Mouse (Mus musculus) myocyte (in vitro differentiated cells): Measurements from ENCODE around the gene Pp2d1.

ENCODE experiments used
- CEBPB ChIP-seq: IDR thresholded peaks from 2 replicates; pipeline ENCODE4 v1.6.1; 2011; ENCODE audit warnings: mild to moderate bottlenecking, moderate library complexity; ENCODE audit not compliant: poor library complexity, insufficient read depth, severe bottlenecking
- E2F4 ChIP-seq: IDR thresholded peaks from one replicate; pipeline ENCODE4 v1.6.1; 2011; ENCODE audit warnings: mild to moderate bottlenecking, control low read depth, moderate library complexity; ENCODE audit not compliant: insufficient read depth
- MAX ChIP-seq: IDR thresholded peaks from one replicate; pipeline ENCODE4 v1.6.1; 2011; ENCODE audit warnings: low read depth, mild to moderate bottlenecking, control low read depth
- MYOD1 ChIP-seq, 3 experiments: IDR thresholded peaks; one replicate each; pipeline ENCODE4 v1.6.1; 2011; ENCODE audit warnings: control low read depth in 2 of 3, low read depth in 2 of 3, mild to moderate bottlenecking in 2 of 3, moderate library complexity in 1 of 3; ENCODE audit not compliant: insufficient read length in 2 of 3, control insufficient read depth in 1 of 3
- MYOG ChIP-seq, 3 experiments: IDR thresholded peaks; one replicate each; pipeline ENCODE4 v1.6.1; 2011; ENCODE audit warnings: control low read depth in 2 of 3, low read depth in 2 of 3, mild to moderate bottlenecking in 2 of 3; ENCODE audit not compliant: insufficient read length in 2 of 3, control insufficient read depth in 1 of 3, insufficient read depth in 1 of 3
- POLR2A ChIP-seq: IDR thresholded peaks from one replicate; pipeline ENCODE4 v1.6.1; 2011; ENCODE audit warnings: low read depth, mild to moderate bottlenecking, control low read depth, moderate library complexity; ENCODE audit not compliant: insufficient read length
- POLR2AphosphoS2 ChIP-seq: IDR thresholded peaks from one replicate; pipeline ENCODE4 v1.6.1; 2011; ENCODE audit warnings: low read depth, control low read depth; ENCODE audit not compliant: insufficient read length
- REST ChIP-seq: IDR thresholded peaks from one replicate; pipeline ENCODE4 v1.6.1; 2011; ENCODE audit warnings: mild to moderate bottlenecking, control low read depth, moderate library complexity; ENCODE audit not compliant: insufficient read depth, insufficient read length
- TCF12 ChIP-seq: IDR thresholded peaks from one replicate; pipeline ENCODE4 v1.6.1; 2011; ENCODE audit warnings: mild to moderate bottlenecking, control low read depth; ENCODE audit not compliant: poor library complexity, insufficient read depth, severe bottlenecking
- TCF3 ChIP-seq: IDR thresholded peaks from one replicate; pipeline ENCODE4 v1.6.1; 2011; ENCODE audit warnings: low read depth, control low read depth; ENCODE audit not compliant: insufficient read length
- USF1 ChIP-seq: IDR thresholded peaks from one replicate; pipeline ENCODE4 v1.6.1; 2011; ENCODE audit warnings: low read depth, mild to moderate bottlenecking, control low read depth, moderate library complexity

DNA sequence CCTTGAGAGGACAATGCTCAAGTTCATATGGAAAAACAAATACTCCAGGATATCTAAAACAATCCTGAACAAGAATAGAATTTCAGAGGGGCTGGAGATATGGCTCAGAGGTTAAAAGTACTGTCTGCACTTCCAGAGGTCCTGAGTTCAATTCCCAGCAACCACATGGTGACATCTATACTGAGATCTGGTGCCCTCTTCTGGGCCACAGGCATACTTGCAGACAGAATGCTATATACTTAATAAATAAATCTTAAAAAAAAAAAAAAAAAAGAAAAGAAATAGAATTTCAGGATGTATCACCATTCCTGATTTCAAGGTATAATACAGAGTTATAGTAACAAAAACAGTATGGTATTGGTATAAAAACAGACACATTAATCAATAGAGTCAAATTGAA, 19.9 kb downstream of the Pp2d1 start:
- TF ChIP-seq POLR2A: no peak
- TF ChIP-seq TCF12: no peak
- no peak for TF ChIP-seq E2F4
- no peak for TF ChIP-seq MAX
- no peak for TF ChIP-seq POLR2AphosphoS2
- TF ChIP-seq MYOG (IDR thresholded peaks at IDR 0.05; ENCODE audit: control insufficient read depth in 1 of 3, insufficient read depth in 1 of 3, insufficient read length in 2 of 3, low read depth in 2 of 3): no peak
- no peak for TF ChIP-seq USF1
- no peak for TF ChIP-seq TCF3
- TF ChIP-seq CEBPB: no peak
- TF ChIP-seq MYOD1 (IDR thresholded peaks at IDR 0.05; ENCODE audit: control insufficient read depth in 1 of 3, insufficient read length in 2 of 3, low read depth in 2 of 3): no peak
- no peak for TF ChIP-seq REST
